Mouse (Mus musculus) intestine, postnatal 0 days (tissue): Measurements from ENCODE around the gene Atg101. TPM values are rescaled to one million over a fixed set of nuclear protein-coding genes. Genes with fewer than 3 reads are reported as not detected.
A peak's percentile ranks its signal among the peaks of the same experiment; 100 is the strongest.

Source experiments
- ATAC-seq: fragments of 200-750 bp; cut with Nextera tagmentation; 2 replicates; pipeline ENCODE4 v1.8.0; 2017; ENCODE audit warnings: mild to moderate bottlenecking, moderate TSS enrichment, moderate library complexity
- H3K27ac ChIP-seq: fragments of 300-500 bp; sonication (generic); 2 replicates; pipeline ENCODE4 v1.5.1; 2014; ENCODE audit warnings: mild to moderate bottlenecking, low read depth, low read length, moderate library complexity
- H3K27me3 ChIP-seq: fragments of 300-500 bp; sonication (generic); replicated peaks from 2 replicates; pipeline ENCODE4 v1.6.1; 2014; ENCODE audit warnings: low read length, mixed read lengths; ENCODE audit not compliant: control insufficient read depth, insufficient read depth
- H3K36me3 ChIP-seq: fragments of 300-500 bp; sonication (generic); 2 replicates; pipeline ENCODE4 v1.6.1; 2014; ENCODE audit warnings: mild to moderate bottlenecking, moderate library complexity; ENCODE audit not compliant: control insufficient read depth, insufficient read depth
- H3K4me1 ChIP-seq: fragments of 300-500 bp; sonication (generic); replicated peaks from 2 replicates; pipeline ENCODE4 v1.6.1; 2014; ENCODE audit warnings: antibody characterized with exemption, low read length, mixed read lengths; ENCODE audit not compliant: control insufficient read depth, insufficient read depth
- H3K4me2 ChIP-seq: fragments of 300-500 bp; sonication (generic); replicated peaks from 2 replicates; pipeline ENCODE4 v1.6.1; 2014; ENCODE audit warnings: low read depth, mild to moderate bottlenecking, moderate library complexity
- H3K4me3 ChIP-seq: fragments of 300-500 bp; sonication (generic); 2 replicates; pipeline ENCODE4 v1.5.1; 2014; ENCODE audit warnings: low read depth, low read length
- H3K9ac ChIP-seq: fragments of 300-500 bp; sonication (generic); 2 replicates; pipeline ENCODE4 v1.6.1; 2014; ENCODE audit warnings: mild to moderate bottlenecking, low read depth, low read length
- H3K9me3 ChIP-seq: fragments of 300-500 bp; sonication (generic); 2 replicates; pipeline ENCODE4 v1.6.1; 2016; ENCODE audit warnings: mixed run types; ENCODE audit not compliant: control insufficient read depth
- CTCF ChIP-seq: sonication (generic); IDR thresholded peaks from 2 replicates; pipeline ENCODE4 v1.5.1; 2016; ENCODE audit warnings: low read depth, mild to moderate bottlenecking, control low read depth, antibody characterized with exemption, moderate library complexity
- WGBS: fragments of 180-500 bp; shearing (Covaris S2); extraction: QIAGEN DNeasy Blood & Tissue Kit; methylation state at CpG from one replicate; pipeline ENCODE4 v1.1.7; 2014; 5-methylcytosine and 5-hydroxymethylcytosine counted together
- polyA plus RNA-seq: library from polyadenylated mRNA; unstranded; fragments of >200 nt; fragmentation: Nextera tagmentation; extraction: Ambion mirVana; gene quantifications from 2 replicates; pipeline ENCODE4 v1.2.1, GENCODE M21; 2015

The Atg101 gene
- polyA plus RNA-seq, 1 experiment from 2014 or later, result 50.9 TPM

DNA sequence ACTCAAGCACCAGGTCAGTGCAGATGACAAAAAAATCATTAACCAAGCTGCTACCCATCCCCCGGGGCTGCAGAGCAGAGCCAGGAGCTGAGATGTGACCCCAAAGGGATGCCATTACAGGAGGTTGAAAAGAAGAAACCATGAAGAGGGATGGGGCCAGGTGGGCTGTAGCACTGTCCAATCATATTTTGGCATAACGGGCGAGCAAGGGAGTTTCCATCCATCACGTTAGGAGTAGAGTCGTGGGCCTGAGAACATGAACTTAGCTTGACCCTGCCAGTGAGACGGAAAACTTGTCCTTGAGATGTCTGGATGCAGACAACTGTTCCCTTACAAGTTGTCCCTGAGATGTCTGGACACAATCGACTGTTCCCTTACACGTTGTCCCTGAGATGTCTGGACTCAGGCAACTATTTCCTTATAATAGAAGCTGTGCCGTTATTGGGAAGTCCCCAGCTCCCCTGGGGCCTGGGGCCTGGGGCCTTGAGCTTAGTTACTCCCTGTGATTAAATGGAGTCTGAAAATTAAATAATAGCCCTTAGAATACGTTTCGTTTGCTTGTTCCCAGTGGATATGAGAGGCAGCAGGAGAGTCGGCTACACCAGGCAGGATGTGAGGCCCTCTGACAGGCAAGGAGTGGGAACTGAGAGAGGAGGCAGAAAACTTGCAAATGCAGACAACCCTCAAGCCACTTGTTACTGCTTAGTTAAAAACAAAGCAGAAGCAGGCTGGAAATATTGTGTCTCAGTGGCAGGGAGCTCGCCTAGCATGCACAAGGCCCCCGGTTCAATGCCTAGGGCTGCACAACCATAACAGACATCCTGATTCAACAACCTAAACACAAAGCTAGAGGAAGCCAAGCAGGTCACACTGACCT, 35.1 kb downstream of the Atg101 start:
- no peak for TF ChIP-seq CTCF
- H3K27ac ChIP-seq, result no peak overlapping the region
- H3K4me3 ChIP-seq, result no peak overlapping the region
- no peaks in the 10 kb centered on the region for H3K27me3 ChIP-seq
- H3K4me2 ChIP-seq, result no peak overlapping the region
- H3K9ac ChIP-seq, result no peak overlapping the region
- H3K4me1 ChIP-seq, result no peaks in the 10 kb centered on the region
- WGBS, result 55% methylated on average over 14 of the region's 14 CpGs
- H3K9me3 ChIP-seq, result no peaks in the 10 kb centered on the region
- ATAC-seq, result no peak
- no peaks in the 10 kb centered on the region for H3K36me3 ChIP-seq

DNA sequence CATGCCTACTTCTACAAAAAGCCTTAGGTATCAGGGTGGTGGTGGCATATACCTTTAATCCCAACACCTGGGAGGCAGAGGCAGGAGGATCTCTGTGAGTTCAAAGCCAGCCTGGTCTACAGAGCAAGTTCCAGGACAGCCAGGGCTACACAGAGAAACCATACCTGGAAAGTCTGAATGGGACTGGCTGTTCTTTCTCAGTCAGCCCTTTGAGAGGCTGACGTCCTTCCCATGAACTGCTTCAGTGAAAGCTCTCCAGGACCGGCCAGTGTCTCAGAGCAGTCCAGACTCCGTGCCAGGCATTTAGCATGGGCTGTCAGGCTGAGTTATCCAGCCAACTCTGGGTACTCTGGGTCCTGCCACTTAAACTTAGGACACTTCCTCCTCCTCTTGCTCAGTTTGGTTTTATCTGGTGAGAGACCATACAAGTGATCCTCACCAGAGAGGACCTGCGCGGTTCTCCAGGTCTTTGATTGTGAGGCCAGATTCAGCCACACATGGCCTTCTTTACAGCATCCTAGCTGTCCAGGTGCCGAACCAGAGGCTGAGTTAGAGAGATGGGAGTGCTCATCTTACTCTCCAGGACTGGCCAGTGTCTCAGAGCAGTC, 36.0 kb downstream of the Atg101 start:
- H3K4me2 ChIP-seq, result no peak overlapping the region
- 74% methylated on average over 6 of the region's 6 CpGs for WGBS
- no peaks in the 10 kb centered on the region for H3K27me3 ChIP-seq
- H3K27ac ChIP-seq, result no peak overlapping the region
- no peak overlapping the region for H3K9ac ChIP-seq
- H3K9me3 ChIP-seq, result no peaks in the 10 kb centered on the region
- no peak for ATAC-seq
- TF ChIP-seq CTCF, result no peak
- H3K4me3 ChIP-seq, result no peak overlapping the region
- H3K36me3 ChIP-seq, result no peaks in the 10 kb centered on the region
- no peaks in the 10 kb centered on the region for H3K4me1 ChIP-seq

DNA sequence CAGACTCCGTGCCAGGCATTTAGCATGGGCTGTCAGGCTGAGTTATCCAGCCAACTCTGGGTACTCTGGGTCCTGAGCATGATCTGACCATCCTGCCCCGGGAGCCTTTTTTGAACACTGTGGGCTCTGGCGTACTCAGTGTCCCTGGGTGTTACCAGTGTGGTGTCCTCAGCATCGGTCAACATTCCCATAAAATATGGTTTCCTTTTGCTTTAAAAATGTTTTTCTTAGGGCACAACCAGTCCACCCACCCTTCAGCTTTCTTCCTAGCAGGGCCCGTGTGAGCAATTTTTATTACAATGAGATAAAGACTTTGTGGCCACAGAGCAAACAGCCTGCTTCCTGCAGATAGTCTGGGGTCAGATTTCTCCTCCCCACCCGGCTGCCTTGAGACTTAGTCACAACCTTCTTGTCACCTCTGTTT, 36.6 kb downstream of the Atg101 start:
- Histone ChIP-seq H3K4me2 (no peak overlapping the region), H3K36me3 (no peaks in the 10 kb centered on the region), H3K4me3 (no peak overlapping the region), H3K4me1 (no peaks in the 10 kb centered on the region), H3K9ac (no peak overlapping the region), H3K9me3 (no peaks in the 10 kb centered on the region), H3K27ac (no peak overlapping the region), H3K27me3 (no peaks in the 10 kb centered on the region)
- WGBS, result 23% methylated on average over 6 of the region's 6 CpGs
- peak; percentile 46; the same call in 1 of the 2 replicates for ATAC-seq
- no peak for TF ChIP-seq CTCF

DNA sequence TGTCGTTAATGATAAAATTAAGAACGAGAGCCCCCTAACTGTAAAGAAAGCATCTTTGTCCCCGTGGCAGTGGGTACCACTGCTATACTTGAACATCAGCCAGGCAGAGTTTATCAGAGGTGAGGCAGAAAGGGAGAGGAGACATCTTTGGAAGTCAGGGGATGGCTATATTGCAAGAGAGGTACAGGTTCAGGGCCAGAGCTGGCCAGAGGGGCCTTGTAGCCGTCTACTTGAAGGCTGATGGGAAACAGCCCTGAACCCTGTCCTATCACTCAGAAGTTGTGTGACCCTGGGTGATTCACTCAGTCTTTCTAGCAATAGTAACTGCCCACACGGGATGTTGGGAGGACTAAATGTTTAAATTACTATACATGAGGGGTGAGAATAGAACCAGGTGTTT, 37.1 kb downstream of the Atg101 start:
- H3K4me1 ChIP-seq, result no peaks in the 10 kb centered on the region
- no peak for TF ChIP-seq CTCF
- no peak for ATAC-seq
- H3K36me3 ChIP-seq, result no peaks in the 10 kb centered on the region
- 14% methylated on average over 5 of the region's 5 CpGs for WGBS
- H3K9ac ChIP-seq, result no peak overlapping the region
- no peak overlapping the region for H3K27ac ChIP-seq
- H3K27me3 ChIP-seq, result no peaks in the 10 kb centered on the region
- H3K4me3 ChIP-seq, result no peak overlapping the region
- H3K4me2 ChIP-seq, result no peak overlapping the region
- no peaks in the 10 kb centered on the region for H3K9me3 ChIP-seq

DNA sequence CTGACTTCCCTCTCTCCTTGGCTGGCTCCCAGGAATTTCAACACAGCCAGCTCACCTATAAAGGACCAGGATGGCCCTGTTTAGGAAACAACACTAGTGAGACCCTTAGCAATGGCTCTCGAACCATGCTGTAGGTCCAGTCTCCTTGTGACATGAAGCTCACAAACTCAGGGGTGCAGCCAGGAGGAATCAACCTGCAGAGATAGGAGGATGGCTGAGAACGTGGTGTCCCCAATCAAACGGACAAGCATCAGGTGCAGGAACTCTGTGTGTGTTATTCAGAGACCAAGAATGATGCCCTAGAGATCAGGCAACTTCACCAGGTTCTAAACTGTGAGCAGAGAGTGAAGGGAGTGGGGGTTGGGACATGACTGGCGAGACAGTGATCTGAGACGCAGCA, 38.0 kb downstream of the Atg101 start:
- Histone ChIP-seq H3K4me2 (no peak overlapping the region), H3K4me1 (no peaks in the 10 kb centered on the region), H3K27me3 (no peaks in the 10 kb centered on the region), H3K9ac (no peak overlapping the region), H3K36me3 (no peaks in the 10 kb centered on the region), H3K4me3 (no peak overlapping the region), H3K27ac (no peak overlapping the region), H3K9me3 (no peaks in the 10 kb centered on the region)
- 86% methylated on average over 5 of the region's 5 CpGs for WGBS
- no peak for ATAC-seq
- no peak for TF ChIP-seq CTCF

DNA sequence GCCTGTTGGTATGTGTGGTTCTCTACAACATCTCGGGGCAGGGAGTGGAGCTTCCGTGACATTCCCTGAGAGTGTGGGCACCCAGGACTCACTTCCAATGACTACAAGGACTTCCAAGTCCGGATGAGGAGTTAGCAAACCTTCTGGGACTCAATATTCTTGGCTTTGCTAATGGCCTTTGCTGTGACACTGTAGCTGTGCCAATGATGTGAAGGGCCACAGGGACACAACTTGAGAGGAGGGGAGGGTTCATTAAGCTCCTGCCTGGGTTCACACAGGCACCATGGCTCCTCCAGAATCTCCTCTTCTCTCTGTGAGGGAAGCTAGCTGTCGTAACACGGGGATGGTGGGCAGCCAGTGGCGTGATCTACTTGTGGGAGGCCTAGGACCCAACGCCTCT, 38.6 kb downstream of the Atg101 start:
- no peak for ATAC-seq
- no peak overlapping the region for H3K9ac ChIP-seq
- H3K4me3 ChIP-seq, result no peak overlapping the region
- no peaks in the 10 kb centered on the region for H3K4me1 ChIP-seq
- no peak overlapping the region for H3K4me2 ChIP-seq
- no peaks in the 10 kb centered on the region for H3K36me3 ChIP-seq
- 94% methylated on average over 7 of the region's 7 CpGs for WGBS
- H3K9me3 ChIP-seq, result no peaks in the 10 kb centered on the region
- no peak for TF ChIP-seq CTCF
- H3K27ac ChIP-seq, result no peak overlapping the region
- H3K27me3 ChIP-seq, result no peaks in the 10 kb centered on the region
